Mouse (Mus musculus) cerebral cortex, adult 2 months (tissue): ENCODE data around the gene Dus2.

ENCODE experiments used
- WGBS: fragments of 180-500 bp; shearing (Covaris S2); methylation state at CpG from one replicate; pipeline ENCODE4 v1.1.7; 2018; 5-methylcytosine and 5-hydroxymethylcytosine counted together

The Dus2 gene

GRCm38 (mm10) chr8:106077452-106078067 lies 86.4 kb downstream of the Dus2 start:
- 87% methylated on average over 1 of the region's 1 CpGs for WGBS

GRCm38 (mm10) chr8:106102321-106102720 lies 111.2 kb downstream of the Dus2 start:
- WGBS: 84% methylated on average over 4 of the region's 4 CpGs
